Mouse (Mus musculus): ENCODE results near the gene Serpina1b.
"Not testable (repeated sequence)": the region's sequence is repeated elsewhere in the genome, so short reads cannot be mapped to it uniquely, and the experiment has no call there.

The Serpina1b gene

DNA sequence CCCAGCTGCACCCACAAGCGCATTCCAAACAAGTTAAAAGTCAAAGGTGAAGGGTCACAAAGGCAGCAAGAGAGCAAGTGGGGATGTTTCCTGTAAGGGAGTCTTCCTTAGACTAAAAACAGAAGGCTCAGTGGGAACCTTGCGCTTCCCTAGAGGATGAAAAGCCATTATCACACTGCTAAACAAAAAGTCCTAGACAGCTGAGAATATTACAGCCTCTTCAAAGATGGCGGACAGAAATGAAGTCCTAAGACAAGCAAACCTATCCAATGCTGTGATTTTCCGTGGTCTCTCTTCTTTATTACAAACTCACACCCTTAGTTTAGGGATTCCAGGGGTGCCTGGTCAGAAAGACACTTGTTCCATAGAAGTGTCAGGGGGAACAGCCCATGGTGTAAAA lies at the start of gene Serpina1b:
Serpina1b (minus strand) TSS at position 101 of the 400 bp plus-strand sequence.
- not testable (repeated sequence) for DNase-seq (ENCODE audit: low read depth, low spot score)

DNA sequence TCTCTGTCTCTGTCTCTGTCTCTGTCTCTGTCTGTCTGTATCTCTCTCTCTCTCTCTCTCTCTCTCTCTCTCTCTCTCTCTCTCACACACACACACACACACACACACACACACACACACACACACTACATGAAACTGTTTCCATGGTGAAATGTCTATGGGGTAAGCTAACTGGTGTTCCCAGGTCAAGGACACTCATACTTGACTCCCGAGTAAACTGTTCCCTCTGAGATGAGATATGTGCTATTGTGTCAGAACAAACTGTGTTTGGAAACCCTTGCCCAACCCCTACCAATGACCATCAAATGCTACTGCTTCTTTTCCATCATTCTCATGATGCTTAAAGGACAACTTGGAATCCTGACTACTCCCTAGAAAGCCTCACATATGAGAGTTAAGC lies 36.7 kb upstream of the Serpina1b start:
- not testable (repeated sequence) for DNase-seq (ENCODE audit: low read depth, low spot score)

DNA sequence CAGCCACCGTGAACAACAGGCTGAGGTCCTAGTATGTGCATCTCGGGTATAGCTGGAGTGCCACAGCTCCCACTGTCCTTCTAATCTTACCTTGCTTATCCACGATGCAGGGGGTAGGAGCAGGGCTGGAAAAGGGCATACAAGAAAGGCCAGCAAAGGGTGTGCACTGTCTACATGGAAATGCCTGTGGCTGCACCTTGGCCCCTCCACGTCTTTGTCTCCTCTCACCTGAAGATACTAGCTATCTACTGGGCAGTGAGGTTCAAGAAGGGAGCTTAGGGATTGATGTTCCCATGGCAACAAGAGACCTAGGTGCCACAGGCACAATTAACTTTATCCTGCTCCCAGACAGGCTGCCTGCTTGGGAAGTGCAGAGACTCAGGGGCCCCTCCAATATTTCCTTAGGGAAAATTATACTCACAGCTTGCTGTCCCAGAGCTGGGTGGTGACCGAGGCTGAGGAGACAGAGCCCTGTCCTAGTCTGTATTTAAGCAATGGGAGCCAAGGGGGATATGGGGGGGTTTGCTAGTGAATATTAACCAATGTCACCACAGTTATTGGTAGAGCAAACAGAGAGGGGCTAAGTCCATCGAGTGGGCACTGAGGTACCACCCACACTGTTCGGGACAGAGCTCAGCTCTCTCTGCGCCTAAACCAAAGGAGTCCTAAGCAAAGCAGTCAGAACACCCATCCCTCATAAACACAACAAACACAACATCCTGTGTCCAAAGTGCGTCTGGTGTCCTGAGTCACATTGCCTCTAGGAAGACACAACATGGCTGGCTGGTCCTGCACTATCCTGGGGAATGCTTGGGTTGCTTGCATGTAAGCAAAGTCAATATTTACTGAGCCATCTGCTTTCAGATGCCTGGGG lies 33.2 kb upstream of the Serpina1b start, which contains the start of gene Serpina1a:
Serpina1a (minus strand) TSS at position 462 of the 874 bp plus-strand sequence.
- DNase-seq (ENCODE audit: low read depth, low spot score), result not testable (repeated sequence)

- DNase-seq (ENCODE audit: low read depth, low spot score), result peak; percentile 2
Measured at GRCm38 (mm10) chr12:103860976-103861375, 30.8 kb upstream of the Serpina1b start.

- not testable (repeated sequence) for DNase-seq (ENCODE audit: low read depth, low spot score)
Measured at GRCm38 (mm10) chr12:103860571-103860970, 30.4 kb upstream of the Serpina1b start.

DNA sequence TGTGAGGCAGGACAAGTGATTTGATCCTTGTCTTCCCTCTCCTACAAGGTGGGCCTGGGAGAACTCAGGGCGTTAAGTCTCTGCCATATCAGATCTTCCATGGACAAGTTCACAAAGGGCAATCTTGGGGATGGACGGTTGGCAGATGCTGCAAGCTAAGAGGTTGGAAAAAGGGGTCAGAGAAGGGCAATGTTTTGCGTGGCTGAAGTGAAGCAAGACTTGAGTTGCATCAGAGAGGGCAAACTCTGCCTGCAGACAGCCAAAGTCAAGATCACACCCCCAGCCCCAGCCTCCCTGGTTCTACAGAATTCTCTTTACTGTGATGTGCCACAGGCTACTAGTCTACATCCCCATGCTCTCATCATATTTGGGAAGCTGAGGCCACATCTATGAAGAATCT lies 29.4 kb upstream of the Serpina1b start:
- not testable (repeated sequence) for DNase-seq (ENCODE audit: low read depth, low spot score)

DNA sequence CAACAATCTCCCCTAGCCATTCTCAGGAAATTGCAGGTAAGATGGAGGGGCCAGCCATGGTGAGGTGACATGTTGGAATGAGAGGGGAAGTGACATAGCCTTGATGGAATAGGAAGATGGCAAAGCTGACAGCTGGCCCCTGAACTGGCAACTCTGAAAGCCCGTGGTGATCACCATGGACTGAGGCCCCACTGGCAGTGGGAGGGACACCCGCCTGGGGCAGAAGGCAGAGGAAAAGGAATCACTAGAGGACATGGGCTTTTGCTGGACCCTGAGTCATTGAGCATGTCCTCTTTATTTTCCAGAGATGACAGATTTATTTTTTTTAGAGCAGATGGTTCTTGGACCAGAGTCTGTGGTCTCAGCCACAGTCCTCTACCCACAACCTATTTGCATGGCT lies 22.9 kb upstream of the Serpina1b start:
- DNase-seq (ENCODE audit: low read depth, low spot score), result not testable (repeated sequence)

GRCm38 (mm10) chr12:103827661-103828372 lies 2.4 kb downstream of the Serpina1b start:
- not testable (repeated sequence) for DNase-seq (ENCODE audit: low read depth, low spot score)

DNA sequence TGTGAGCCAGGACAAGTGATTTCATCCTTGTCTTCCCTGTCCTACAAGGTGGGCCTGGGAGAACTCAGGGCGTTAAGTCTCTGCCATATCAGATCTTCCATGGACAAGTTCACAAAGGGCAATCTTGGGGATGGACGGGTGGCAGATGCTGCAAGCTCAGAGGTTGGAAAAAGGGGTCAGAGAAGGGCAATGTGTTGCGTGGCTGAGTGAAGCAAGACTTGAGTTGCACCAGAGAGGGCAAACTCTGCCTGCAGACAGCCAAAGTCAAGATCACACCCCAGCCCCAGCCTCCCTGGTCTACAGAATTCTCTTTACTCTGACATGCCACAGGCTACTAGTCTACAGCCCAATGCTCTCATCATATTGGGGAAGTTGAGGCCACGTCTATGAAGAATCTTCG lies 6.3 kb downstream of the Serpina1b start:
- DNase-seq (ENCODE audit: low read depth, low spot score), result not testable (repeated sequence)

- DNase-seq (ENCODE audit: low read depth, low spot score), result not testable (repeated sequence)
Measured at GRCm38 (mm10) chr12:103773246-103773851, 56.8 kb downstream of the Serpina1b start, which contains the start of gene Serpina1d. Serpina1d (minus strand) TSS chr12:103773592.

DNA sequence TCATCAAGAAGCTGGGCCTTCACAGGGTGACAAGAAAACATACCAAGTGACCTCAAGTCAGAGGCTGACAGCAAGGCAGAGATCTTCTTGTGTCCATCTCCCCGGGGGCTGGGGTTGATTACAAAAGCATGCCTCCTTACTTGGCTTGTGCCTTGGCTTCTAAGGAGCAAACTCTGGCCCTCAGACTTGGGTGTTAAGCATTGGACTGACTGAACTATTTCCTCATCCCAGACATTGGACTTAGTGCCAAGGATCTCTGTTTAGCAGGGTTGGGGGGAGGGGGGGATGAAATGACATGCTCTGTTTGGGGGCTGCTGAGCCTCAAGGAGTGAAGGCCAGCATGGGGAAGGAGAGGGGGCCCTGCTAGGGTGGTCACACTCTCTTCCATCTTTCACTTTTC lies 59.6 kb downstream of the Serpina1b start:
- DNase-seq (ENCODE audit: low read depth, low spot score), result not testable (repeated sequence)

DNA sequence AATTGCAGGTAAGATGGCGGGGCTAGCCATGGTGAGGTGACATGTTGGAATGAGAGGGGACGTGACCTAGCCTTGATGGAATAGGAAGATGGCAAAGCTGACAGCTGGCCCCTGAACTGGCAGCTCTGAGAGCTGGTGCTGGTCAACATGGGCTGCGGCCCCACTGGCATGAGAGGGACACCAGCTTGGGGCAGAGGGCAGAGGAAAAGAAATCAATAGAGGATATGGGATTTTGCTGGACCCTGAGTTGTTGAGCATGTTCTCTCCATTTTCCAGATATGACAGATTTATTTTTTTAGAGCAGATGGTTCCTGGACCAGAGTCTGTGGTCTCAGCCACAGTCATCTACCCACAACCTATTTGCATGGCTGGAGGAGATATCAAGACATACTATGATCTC lies 67.1 kb downstream of the Serpina1b start:
- DNase-seq (ENCODE audit: low read depth, low spot score), result not testable (repeated sequence)

DNA sequence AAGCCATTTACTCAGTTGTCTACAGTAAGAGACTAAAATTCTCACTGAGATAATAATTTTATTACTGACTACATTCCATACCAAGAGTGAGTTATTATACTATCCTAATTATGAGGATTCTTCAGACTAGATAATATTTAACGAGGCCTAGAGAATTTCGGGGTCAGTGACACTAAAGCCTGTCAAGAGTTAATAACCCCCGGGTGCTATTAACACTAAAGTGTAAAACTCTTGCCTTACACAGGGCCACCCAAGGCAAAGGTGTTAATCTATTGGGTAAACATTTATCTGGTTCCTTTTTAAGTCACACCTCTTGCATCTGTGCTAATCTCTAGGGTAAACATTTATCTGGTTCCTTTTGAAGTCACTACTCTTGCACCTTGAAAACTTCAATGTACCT lies 69.9 kb downstream of the Serpina1b start:
- DNase-seq (ENCODE audit: low read depth, low spot score), result not testable (repeated sequence)

DNA sequence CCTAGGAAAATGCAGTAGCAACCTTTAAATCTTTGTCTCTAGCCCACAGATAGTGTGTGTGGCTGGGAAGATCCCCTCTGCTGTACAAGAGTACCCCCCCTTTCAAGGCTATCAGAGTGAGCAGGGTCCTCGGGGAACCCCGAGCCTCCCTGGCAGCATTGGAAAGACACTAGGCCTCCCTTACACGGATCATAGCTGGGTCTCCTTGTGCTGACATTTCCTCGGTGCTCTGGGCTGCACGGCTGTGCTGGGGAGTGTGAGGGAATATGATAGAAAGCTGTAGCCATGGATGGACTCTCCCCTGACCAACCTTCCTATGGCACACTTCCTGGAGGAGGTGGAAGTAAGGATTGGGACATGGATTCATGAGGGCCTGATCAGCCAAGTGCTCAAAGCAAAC lies 84.2 kb downstream of the Serpina1b start:
- not testable (repeated sequence) for DNase-seq (ENCODE audit: low read depth, low spot score)

- DNase-seq (ENCODE audit: low read depth, low spot score), result not testable (repeated sequence)
Measured at GRCm38 (mm10) chr12:103737791-103738580, 92.2 kb downstream of the Serpina1b start.

GRCm38 (mm10) chr12:103735566-103735965 lies 94.6 kb downstream of the Serpina1b start:
- DNase-seq (ENCODE audit: low read depth, low spot score), result not testable (repeated sequence)

DNA sequence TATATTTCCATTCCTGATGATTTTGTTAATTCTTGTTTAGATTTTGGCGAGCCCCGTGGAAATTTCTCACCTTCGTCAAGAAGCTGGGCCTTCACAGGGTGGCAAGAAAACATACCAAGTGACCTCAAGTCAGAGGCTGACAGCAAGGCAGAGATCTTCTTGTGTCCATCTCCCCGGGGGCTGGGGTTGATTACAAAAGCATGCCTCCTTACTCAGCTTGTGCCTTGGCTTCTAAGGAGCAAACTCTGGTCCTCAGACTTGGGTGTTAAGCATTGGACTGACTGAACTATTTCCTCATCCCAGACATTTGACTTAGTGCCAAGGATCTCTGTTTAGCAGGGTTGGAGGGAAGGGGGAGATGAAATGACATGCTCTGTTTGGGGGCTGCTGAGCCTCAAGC lies 95.1 kb downstream of the Serpina1b start:
- DNase-seq (ENCODE audit: low read depth, low spot score), result not testable (repeated sequence)

GRCm38 (mm10) chr12:103711537-103711936 lies 118.6 kb downstream of the Serpina1b start:
- peak; percentile 22 for DNase-seq (ENCODE audit: low read depth, low spot score)

DNA sequence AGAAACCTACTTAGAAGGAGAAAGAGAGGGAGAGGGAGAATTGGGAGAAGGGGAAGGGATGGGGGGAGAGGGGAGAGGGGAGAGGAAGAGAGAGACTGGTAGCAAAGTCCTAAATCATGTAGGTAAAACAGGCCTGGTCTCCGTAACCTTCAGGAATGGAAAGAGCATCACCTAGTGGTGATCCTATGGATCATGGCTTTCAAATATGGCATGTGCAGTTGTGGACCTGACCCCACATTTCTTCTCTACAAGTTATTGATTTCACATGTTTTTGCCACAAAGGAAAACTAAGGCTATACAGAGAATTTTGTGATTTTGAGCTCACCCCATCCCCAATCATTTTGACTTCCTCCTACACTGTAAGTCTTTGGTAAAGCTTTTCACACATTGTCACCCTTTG lies 119.8 kb downstream of the Serpina1b start:
- DNase-seq (ENCODE audit: low read depth, low spot score), result peak; percentile 21

DNA sequence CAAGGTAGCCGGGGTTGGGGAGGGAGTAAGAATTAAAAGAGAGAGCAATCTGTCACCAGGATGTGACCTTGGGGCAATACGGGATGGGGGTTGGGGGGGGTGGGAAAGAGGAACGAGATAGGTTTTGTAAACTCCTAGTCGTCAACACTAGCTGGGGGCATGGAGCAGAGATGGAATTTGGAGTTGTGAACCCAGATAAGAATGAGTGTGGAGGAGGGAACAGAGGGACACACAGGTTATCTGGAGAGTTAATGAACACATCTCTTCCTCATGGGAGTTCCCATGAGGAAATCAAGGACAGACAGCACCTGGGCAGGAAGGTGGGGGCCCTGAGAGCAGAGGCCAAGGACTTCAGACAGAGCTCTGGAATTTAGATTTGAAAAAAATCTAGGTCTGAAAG lies 124.1 kb downstream of the Serpina1b start:
- no peak for DNase-seq (ENCODE audit: low read depth, low spot score)

DNA sequence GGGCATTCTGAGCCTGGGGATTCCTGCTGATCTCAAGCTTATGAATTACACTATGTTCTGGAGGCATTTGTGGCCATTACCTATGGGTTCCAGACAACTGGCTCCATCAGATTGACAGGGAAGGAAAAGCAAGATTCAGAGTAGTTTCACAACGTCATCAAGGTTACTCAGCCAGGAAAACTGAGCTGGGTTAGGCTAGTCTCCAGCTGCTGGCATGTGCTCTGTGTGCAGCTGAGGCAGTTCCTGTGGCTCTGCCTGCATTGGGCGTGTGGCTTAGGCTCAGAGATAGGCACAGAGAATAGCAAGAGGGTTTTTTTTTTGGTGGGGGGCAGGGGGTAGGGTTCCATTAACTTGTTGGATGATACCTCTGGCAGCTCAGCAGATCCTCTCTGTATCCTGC lies 124.6 kb downstream of the Serpina1b start:
- DNase-seq (ENCODE audit: low read depth, low spot score), result no peak
